Mouse (Mus musculus): ENCODE measurements around the gene Hipk2.
A peak's percentile ranks its signal among the peaks of the same experiment; 100 is the strongest.

Gene Hipk2

DNA sequence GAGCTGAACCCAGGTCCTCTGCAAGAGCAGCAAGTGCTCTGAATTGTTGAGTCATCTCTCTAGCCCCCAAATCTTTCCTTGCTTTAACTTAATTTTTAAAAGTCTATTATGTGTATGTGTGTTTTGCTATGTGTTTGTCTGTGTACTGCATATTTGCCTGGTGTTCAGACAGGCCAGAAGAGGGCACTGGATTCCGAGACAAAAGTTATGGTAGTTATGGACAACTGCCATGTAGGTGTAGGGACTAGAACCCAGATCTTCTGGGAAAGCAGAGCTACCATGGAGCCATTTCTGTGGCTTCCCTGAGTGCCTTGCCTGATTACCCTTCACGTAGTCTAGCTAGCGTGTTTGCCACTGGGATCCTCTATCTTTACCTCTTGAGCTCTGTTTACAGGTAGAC, 134.9 kb downstream of the Hipk2 start:
- DNase-seq, result no peak

DNA sequence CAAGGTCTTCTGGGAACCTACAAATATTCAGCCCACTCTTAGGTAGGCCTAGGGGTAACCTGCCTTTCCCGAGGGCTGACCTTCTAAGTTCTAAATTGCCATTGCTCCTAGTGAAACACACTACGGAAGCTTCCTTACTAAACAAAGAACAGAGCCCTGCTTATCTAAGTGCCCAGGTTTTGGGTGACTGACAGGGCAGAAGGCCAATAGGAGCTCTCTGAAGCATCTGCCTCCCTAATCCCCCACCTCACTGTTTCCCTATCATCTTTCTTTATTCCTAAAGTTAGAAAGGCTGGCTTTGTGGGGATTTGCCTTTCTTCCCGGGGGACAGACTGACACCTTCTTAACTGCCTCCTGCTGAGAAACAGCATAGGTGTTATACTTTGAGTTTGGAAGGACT, 136.7 kb downstream of the Hipk2 start:
- DNase-seq, result no peak

DNA sequence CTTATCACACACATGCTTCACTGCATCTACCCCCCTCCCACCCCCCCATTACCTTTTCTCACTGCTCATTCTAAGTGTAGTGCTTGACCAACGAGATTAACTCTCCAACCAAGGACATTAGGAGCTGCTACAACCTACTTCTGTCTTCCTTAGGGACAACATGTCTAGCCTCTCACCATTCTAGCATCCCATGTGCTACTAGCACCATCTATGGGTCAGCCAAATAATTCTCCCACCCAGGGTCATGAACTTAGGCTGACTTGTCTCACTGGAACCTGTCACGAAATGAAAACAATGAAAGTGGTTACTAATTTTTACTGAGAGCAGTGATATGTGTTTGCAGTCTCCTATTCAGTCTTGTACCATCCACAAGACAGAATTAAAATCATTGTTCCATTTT, 138.2 kb downstream of the Hipk2 start:
- DNase-seq, result no peak

DNA sequence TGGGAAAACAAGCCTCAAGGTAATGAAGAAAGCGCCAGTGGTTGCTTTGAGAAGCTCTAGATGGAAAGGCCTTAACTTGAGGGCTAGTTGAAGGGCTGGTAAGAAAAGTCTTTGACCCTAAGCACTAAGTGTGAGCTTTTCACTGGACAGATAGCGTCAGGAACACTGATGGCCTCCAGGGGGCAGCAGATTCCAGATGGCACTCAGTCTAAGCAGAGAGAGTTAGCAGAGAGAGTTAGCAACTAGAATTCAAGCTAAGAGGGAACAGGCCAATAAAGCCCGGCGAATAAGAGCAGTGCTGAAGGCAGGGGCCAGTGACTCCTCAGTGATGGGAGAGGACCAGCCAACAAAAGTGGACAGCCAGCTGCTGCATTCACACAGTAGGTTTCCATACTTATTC, 139.7 kb downstream of the Hipk2 start:
- DNase-seq, result peak; percentile 52 to 66

DNA sequence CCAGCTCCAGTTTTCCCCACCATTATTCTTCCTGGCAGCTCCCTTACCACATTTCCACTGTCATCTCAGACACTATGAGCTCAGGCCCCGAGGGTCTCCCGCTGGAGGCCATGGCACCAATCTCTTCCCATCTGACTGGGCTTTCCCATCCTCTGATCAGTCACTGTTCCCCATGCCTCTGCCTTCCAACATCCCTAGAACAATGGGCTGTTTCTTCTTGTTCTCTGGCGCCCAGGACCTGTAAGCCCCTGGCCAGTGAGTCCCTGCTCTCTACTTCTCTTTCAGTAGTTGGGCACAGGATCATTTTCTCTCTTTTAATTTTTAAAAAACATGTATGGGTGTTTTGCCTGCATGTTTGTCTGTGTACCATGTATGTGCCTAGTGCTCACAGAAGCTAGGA, 143.3 kb downstream of the Hipk2 start:
- no peak for DNase-seq

DNA sequence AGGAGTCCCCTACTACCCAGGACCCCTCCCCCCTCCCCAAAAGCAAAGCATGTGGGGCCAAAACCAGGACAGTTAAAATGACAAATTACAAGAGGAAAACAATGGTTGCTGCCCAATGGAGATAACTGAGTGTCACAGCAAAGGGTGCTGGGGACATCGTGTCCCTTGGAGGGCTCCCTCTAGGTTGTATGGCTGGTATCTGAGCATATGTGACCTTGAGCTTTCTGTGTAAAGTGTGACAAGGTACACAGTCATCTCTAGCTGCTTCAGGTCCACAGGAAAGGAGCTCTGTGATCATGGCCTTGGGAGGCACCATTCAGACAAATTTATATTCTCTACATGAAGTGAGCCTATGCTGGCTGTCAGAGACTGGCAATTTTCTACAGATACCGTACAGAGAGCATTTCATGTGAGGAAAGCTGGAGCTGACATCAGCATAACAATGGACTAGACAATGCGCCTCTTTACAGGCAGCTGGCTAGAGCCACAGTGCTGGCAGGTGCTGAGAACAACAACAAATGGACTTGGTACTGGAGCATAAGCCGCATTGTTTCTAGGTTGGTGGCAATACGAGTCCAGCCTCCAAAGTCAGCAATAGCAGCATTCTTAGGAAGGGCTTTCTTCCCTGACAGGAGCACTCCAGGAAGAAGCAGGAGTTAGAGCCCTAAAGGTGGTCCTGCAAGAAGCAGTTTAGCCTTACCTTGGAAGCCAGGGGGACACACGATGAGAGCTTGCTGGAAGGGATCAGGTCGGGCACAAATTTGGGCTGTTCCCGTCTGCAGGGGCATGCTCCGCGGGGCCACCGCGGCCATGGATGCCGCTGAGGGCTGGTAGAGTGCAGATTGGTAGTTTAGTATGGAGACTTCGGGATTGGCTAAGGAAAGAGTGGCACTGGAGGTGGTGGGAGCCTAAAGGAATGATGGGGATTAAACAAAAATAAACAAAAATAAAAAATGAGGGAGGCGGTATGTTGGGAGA, 145.5 kb downstream of the Hipk2 start:
- no peak for DNase-seq

DNA sequence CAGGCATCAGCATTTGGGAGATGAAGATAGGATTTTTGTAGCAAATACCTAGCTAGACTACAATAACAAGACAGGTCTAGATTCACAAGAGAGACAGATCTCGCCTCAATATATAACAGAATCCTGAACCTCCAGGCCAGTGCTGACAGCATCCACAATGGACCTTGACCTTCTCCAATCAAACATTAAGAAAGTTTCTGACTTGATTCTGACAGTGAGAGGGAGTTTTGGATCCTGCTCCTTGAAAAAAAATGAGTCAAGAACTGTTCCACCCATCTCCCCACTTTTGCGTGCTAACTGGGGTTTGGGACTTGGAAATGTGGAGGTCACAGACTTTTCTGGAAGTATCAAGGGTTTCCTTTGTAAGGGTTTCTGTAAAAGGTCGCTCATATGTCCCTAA, 150.4 kb downstream of the Hipk2 start:
- no peak for DNase-seq

DNA sequence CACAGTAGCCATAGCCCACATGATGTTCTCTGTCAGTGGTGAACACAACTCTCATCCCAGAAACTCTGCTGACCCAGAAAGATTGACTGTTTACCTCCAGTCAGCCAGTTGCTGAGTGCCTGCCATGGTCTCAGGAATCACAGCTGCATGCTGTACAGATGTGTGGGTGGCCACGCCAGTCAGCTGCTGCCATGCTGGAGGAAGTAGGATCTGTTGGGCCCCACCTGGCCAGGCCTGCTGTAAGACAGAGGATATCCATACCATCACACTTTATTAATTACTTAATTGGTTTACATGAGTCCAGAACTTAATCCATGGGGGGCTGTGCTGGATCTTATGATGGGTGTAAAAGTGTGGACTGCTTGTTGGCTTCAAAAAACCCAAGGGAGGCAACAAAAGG, 154.6 kb downstream of the Hipk2 start:
- DNase-seq, result no peak

DNA sequence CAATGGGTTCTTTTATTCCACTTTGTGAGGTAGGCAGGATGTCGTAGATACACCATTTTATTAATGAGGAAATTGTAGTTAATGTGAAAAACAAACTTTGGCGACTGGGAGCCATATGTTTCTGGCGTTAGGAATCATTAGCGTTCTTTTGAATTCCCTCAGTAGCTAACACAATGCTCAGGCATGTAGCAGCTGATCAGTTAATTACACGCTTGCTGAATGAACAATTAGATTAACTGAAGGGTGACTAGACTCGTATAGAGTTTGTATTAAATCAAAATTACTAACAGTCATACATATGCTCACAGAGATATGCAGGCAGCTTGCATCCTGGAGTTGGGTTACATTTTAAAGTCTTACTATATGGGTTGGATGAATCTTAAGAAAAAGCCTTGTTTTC, 156.7 kb downstream of the Hipk2 start:
- DNase-seq, result no peak

DNA sequence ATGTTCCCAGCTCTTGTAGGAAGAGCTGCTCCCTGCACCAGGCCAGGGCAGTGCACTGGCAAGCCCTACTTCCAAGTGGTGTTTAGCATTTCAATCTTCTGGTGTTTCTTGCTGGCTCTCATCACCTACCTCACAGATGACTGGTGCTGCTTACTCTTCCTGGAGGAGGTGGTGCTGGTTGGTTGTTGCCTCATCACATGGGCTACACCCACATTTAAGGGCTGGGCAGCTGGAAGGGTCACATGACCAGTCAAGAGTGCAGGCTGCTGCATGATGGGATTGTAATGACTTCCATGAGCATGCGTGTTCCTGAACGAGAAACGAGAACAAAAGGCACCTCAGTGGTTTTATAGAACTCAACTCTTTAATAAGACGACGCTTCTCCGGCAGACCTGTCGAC, 157.3 kb downstream of the Hipk2 start:
- DNase-seq, result no peak

DNA sequence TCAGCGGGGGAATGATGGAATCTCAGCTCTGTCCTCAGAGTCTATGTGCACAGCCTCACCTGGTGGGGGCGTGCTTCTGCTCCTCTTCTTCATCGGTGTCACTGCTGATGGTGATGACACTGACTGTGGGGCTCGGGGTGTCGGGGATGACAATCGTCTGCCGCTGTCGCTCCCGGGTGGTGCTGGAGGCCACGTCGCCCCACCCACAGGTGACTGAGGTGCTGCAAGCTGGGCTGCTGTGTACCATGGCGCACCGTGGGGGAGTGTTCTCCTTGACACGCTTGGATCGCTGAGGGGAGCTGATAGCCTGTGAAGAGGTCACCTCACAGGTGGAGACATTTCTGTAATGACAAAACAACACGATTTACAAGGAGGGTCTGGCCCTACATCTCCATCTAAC, 160.1 kb downstream of the Hipk2 start:
- no peak for DNase-seq

DNA sequence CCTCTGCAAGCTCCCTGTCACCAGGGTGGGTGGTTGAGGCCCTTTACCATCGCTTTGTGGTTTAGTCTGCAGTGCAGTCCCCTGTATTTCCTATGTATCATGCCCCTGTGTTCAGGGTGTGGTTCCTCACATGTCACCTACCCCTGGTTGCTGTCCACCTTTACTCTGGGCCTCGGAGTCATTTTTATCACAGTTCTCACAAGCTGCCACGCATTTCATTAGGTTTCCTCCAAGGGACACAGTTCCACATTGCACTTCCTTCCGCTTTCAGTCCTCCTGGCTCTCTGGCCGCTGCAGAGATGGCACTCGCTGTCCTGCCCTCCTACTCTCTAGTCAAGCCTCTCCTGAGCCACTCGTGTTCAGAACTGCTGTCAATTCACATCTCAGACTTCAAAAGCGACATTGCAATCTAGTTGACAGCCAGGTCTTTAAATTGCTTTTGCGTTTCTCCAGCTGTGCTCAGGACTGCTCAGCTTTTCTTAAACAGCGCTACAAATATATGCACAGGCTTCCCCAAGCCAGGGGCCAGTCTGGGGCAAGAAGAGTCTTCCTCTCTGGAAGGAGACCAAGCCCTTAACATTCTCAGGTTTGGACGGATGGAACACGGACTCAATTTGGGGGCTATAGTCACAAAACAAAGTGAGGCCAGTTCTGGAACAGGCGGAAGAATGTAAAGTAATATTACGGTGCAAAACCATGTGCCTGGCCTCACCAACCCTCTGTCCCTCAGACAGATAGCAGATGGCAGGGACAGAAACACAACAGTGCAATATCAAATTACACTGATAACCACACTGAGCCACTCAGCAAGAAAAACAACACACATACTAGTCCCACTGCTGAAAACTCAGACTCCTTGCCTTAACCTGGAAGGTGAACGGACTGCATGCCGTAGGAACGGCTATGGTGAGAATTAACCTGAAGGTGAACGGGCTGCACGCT, 161.7 kb downstream of the Hipk2 start:
- DNase-seq, result no peak

DNA sequence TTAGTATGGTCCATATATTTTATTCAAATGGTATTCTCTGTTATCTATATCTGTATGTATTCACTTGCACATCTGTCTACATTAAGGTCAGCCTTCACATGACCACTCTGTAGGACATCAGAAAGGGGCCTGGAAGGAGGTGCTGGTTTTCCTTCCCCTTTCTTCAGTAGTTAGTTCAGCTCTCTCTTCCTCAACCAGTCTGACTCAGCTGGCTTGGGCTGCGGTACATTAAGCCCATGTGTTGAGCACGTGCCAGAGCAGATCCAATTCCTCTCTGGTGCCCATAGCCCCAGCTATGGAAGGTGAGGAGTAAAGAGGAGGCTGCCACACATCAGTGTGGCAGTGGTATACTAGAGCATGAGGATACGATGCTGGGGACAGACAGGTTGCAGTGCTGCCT, 165.5 kb downstream of the Hipk2 start:
- no peak for DNase-seq

DNA sequence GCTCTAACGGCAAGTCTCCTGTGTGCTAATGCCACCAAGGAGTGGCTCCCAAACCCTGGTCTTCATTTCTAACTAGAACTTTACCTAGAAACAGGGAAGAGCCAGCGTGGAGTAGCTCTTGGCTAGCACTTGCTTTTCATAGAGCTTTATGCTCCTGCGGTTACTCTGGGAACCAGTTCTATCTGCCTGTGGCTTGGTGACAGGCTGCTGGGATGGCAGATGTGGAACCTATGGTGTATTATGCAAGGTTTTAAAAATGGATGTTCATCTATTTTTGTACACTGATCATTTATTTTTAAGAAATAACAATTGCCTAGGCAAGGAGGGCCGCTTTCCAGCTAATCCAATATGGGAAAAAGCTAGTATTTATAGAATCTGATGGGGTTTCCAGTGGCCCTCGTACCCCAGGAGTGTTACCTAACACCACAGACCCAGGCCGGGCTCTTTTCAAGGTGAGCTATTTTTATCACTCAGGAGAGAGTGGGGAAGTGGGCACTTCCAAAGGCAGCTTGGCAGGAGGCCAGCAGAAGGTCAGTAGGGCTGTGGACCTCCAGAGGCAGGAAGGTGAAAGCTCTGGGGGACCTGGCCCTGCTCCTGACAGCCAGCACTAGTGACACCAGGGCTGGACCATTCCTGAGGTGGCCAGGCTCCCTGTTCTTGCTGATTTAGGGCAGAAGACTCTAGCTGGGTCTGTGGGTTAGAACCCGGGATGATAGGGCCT, 171.5 kb downstream of the Hipk2 start:
- no peak for DNase-seq

DNA sequence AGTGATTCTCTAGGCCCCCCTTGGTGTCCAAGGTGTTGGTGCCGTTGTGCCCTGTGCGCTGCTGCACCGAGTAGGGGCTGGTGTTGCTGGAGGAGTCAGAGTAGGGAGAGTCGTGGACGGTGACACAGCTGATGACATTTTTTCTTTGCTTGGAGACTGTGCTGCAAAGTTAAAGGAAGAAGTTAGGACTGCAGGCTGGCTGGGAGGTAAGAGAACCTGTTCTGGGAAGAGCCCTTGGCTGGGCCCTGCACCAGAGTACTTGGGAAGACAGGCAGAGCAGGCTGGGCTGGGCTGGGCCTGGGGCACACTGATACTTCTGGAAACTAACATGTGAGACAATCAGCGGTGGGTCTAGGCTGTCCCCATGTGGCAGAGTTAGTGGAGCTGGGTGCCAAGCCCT, 172.4 kb downstream of the Hipk2 start:
- no peak for DNase-seq

DNA sequence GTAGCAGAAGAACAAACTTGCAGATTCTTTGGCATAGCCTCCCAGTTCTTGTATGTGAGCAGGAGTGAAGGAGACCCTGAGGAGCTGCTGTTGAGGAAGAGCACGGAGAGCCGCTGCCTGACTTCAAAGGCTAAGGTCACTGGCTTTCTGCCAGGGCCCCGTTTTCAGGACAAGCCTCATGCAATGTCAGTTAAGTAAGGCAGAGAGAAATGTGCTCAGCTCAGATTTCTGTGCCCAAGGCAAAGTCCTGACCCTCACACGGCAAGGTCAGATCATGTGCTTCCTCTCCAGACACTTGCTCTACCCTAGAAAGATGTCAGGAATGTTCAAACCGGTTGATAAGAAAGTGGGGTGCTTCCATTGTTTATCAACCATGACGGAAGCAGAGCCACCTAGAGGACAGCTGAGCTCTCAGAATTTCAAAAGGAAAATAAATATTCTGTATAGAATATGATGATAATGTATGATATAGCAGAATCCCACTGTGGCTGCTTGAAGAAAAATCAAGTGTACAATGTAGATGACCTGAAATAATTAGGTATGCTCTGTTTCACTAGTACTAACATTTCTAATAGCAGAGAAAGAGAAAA, 173.1 kb downstream of the Hipk2 start:
- no peak for DNase-seq

DNA sequence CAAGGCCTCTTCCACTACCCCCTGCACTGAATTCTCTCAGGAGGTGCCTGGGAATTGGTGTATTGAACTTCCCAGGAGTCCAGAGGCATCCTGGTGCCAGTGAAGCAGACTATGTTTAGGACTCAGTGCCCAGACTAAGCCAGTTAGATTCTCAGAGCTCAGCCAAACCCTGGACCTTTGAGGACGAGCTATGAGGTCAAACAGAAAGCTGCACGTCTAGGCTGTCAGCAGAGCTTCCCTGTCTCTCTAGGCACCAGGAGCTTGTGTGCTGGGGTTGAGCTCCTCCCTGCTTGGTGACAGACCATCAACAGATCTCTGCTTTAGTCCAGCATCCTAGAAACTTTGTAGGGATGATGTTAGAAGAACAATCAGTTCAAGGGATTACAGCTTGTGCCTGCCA, 174.5 kb downstream of the Hipk2 start:
- no peak for DNase-seq

DNA sequence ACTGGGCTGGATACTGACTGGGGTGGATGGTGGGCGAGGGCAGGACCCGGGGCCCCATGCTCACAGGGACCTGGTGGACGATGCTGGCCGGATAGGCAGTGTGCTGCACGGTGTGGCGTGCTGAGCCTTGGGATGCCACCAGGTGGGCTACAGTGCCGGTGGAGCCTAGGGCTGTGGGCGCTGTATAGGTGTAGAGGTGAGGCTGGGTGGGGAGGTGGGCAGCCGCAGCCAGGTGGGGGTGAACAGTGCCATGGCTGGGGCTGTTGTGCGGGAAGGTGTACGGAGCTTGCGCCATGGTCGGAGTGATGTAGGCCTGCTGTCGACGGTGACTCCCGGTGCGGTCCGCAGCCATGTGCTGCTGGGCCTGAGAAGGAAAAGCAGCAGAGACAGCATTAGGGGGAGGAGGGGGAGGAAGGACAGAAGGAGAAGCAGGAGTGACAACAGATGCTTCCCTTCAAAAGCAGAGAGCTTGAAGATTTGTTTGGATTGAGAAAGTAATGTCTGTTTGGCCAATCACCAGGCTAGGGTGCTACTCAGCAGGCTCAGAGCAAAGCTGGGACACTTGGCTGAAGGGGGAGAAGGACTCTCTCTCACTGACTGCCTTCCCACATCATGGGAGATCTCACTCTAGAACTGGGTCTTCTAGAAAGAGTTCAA, 177.6 kb downstream of the Hipk2 start:
- no peak for DNase-seq

DNA sequence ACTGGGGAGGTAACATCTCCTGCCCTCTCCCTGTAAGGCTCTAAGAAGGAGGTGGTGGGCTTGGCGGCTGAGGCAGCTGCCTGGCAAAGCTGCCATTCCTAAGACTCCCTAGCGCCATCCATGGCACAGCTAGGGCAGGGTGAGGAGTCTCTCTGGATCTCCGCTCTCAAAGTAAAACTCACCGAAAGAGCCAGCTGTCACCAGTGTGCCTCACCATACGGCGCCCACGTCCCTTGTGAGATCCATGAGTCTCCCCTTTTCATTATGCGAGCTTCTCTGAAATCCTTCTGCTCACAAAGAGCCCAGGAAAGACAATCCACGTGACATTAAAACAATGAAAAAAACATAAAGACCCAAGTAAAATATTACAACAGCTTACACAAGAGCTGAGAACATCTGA, 179.4 kb downstream of the Hipk2 start:
- no peak for DNase-seq

DNA sequence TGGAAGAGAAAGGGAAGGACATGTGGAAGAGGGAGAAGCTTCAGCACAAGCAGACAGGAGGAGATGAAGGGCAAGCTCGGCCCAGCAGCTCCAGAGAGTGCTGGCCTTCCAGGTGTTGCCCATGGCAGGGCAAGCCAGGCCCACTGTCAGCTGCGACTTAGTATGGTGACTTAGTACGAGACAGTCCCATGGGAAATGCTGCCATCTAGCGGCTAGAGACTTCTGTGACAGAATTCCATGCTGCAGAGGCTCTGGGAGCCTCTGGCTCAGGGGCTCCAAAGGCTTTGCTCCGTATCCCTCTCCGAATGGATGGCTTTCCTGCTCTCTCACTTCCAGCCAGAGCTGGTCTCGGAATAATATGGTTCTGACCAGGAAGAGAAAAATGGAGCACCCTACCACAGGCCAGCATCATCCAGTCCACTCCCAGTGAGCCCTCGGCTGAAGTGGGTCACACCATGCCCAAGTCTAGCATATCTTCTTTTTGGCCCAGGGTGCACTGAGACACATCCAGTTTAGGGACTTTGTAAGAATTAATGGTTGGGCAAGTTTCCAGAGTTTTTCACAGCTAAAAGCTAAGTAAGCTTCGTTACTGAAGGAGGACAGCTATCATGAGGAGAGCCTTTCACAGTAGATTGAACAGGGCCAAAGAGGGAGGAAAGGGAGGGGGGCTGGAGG, 180.4 kb downstream of the Hipk2 start:
- DNase-seq, result peak; percentile 42 to 54

DNA sequence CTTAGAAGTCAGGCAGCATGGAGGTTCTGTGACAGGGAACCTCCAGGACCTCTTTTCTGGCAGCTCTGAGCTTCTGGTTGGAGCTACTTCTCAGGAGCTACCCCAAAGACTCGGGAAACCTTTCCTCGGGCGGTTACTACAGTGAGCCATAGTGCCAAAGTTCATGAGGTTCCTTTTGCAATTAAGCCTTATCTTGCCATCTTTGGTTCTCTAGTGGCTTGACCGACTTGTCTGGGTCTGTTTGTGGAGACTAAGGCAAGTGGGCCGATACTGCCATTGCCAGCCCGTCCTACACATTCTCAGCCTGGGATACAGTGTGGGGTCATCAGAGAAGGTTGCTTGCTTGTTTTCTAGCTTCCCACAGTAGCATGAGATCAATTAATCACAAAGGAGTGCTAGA, 183.4 kb downstream of the Hipk2 start:
- no peak for DNase-seq

DNA sequence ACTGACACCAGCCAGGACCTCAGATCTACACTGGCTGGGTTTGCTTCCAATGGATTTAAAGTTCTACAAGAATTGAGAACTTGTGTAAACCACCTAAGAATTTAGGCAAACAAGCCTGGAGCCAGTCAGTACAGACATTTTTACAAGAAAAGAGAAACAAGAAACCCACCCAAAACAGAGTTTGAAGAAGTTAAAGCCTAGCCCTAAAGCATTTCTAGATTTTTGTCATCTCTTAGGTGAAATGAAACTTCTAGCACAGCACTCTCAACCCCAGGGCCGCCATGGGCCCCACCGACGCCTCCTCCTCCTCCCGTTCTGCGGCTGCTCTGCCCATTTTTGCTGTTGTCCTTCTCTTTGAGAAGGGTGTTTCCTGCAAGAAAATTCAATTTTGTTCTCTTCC, 184.9 kb downstream of the Hipk2 start:
- no peak for DNase-seq

Measured in thymus, postnatal 36 days (tissue).